Mouse (Mus musculus) liver, embryonic 14.5 days (tissue): Measurements from ENCODE around the gene Haao.

ENCODE experiments used
- CTCF ChIP-seq: IDR thresholded peaks from 2 replicates; pipeline ENCODE4 v1.5.1; 2016; ENCODE audit warnings: antibody characterized with exemption, low read depth, control low read depth
- EP300 ChIP-seq: IDR thresholded peaks from 2 replicates; pipeline ENCODE4 v1.6.1; 2016; ENCODE audit warnings: antibody characterized with exemption, low read depth

DNA sequence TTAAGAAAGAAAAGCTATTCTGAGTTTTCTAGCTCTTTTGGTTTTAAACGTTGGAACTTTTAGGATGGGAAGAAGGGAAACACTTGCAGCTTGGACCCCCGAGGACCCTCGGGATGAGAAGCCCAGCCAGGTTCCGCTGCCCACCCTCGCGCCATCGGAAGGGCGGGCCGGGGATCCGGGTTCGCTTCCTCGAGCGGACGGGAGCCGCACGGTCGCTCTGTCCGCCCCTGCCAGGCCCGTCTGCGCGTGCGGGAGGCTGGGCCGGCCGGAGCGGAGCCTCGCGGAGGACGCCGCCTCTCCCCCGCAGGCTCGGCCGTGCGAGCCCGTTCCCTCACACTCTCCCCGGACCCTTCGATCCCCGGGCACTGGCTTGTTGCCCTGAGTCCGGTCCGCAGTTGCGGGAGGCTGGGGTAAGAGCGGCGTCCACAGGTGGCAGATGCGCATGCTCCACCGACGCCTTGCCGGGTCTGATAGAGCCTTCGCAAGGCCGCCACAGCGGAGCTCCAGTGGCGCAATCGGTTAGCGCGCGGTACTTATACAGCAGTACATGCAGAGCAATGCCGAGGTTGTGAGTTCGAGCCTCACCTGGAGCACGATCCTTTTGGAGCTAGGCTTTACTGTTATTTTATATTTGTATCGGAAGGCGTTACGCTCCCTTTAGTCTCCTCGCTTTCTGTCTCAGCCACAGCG, 13.8 kb upstream of the Haao start:
- TF ChIP-seq EP300 (no peak; the same call in 1 of the 2 replicates), CTCF (no peak; the same call in 1 of the 2 replicates)
